Mouse (Mus musculus) heart, embryonic 15.5 days (tissue): ENCODE measurements around the gene Cript. TPM values are rescaled to one million over a fixed set of nuclear protein-coding genes. Genes with fewer than 3 reads are reported as not detected.

Source experiments
- ATAC-seq: fragments of 200-750 bp; cut with Nextera tagmentation; replicated peaks from 2 replicates; pipeline ENCODE4 v1.8.0; 2017; ENCODE audit warnings: low read depth, moderate TSS enrichment; ENCODE audit not compliant: insufficient number of reproducible peaks, insufficient read depth, low FRiP score
- H3K27ac ChIP-seq: fragments of 300-500 bp; sonication (generic); 2 replicates; pipeline ENCODE4 v1.5.1; 2015; ENCODE audit warnings: mild to moderate bottlenecking, inconsistent platforms
- H3K27me3 ChIP-seq: fragments of 300-500 bp; sonication (generic); 2 replicates; pipeline ENCODE4 v1.6.1; 2015; ENCODE audit warnings: inconsistent platforms
- H3K36me3 ChIP-seq: fragments of 300-500 bp; sonication (generic); 2 replicates; pipeline ENCODE4 v1.6.1; 2015; ENCODE audit warnings: mild to moderate bottlenecking, inconsistent platforms
- H3K4me1 ChIP-seq: fragments of 300-500 bp; sonication (generic); replicated peaks from 2 replicates; pipeline ENCODE4 v1.6.1; 2015; ENCODE audit warnings: inconsistent platforms
- H3K4me2 ChIP-seq: fragments of 300-500 bp; sonication (generic); 2 replicates; pipeline ENCODE4 v1.6.1; 2015; ENCODE audit warnings: inconsistent platforms, mild to moderate bottlenecking, moderate library complexity
- H3K4me3 ChIP-seq: fragments of 300-500 bp; sonication (generic); 2 replicates; pipeline ENCODE4 v1.5.1; 2015; ENCODE audit warnings: mild to moderate bottlenecking, inconsistent platforms
- H3K9ac ChIP-seq: fragments of 300-500 bp; sonication (generic); 2 replicates; pipeline ENCODE4 v1.6.1; 2015; ENCODE audit warnings: mild to moderate bottlenecking, inconsistent platforms
- H3K9me3 ChIP-seq: fragments of 300-500 bp; sonication (generic); replicated peaks from 2 replicates; pipeline ENCODE4 v1.6.1; 2016; ENCODE audit warnings: inconsistent platforms
- WGBS: fragments of 180-500 bp; shearing (Covaris S2); methylation state at CpG from one replicate; pipeline ENCODE4 v1.1.7; 2015; ENCODE audit warnings: mixed read lengths; 5-methylcytosine and 5-hydroxymethylcytosine counted together
- polyA plus RNA-seq: library from polyadenylated mRNA; unstranded; fragments of >200 nt; fragmentation: Nextera tagmentation; extraction: Ambion mirVana; gene quantifications from 2 replicates; pipeline ENCODE4 v1.2.1, GENCODE M21; 2015

The Cript gene
- 101 and 109 TPM in 2 replicates for polyA plus RNA-seq

DNA sequence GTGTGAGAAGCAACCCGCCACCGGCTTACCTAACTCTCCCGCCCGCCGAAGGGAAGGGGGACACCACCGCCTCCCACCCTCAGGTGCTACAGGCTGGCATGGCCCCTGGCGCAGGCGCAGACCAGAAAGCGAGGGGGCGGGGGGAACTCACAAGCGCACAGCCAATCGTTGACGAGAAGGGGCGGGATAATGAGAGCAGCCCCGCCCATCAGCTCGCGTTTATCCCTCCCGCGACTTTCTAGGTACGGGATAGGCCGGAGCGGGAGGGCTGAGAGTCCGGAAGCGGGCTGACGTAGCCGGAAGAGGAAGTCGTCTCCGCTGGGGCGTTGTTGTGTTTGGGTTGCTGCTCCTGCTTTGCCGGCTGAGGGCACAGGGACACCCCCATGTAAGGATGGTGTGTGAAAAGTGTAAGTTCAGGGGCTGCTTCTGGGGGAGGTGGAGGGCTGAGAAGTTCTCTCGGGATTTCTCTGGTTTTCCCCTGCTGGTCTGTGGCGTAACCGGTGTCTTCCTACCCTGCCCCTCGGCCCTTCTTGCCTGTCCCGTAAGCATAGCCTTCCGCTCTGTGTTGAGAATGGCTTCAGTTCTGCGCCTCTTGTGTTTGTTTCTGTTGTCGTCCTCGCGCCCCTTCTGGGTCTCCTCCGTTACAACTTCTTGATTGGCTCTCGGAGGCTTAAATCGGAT lies at the start of gene Cript, which contains the start of gene Pigf:
Cript (plus strand) TSS at position 282 of the 681 bp plus-strand sequence.
Pigf (minus strand) TSS at position 138 of the 681 bp plus-strand sequence.
- H3K4me1 ChIP-seq: peaks cover 14% of the 10 kb centered on the region
- H3K27ac ChIP-seq: peak within 1 kb of the TSS; percentile 47; the same call in 1 of the 2 replicates
- H3K36me3 ChIP-seq: peaks cover 11% of the 10 kb centered on the region
- H3K4me3 ChIP-seq: peak within 1 kb of the TSS; percentile 93
- peak within 1 kb of the TSS; percentile 87 for H3K4me2 ChIP-seq
- ATAC-seq: peak; percentile 100
- peak within 1 kb of the TSS; percentile 73 for H3K9ac ChIP-seq
- H3K27me3 ChIP-seq: no peaks in the 10 kb centered on the region
- WGBS: under 1% methylated on average over 43 of the region's 43 CpGs
- no peaks in the 10 kb centered on the region for H3K9me3 ChIP-seq

DNA sequence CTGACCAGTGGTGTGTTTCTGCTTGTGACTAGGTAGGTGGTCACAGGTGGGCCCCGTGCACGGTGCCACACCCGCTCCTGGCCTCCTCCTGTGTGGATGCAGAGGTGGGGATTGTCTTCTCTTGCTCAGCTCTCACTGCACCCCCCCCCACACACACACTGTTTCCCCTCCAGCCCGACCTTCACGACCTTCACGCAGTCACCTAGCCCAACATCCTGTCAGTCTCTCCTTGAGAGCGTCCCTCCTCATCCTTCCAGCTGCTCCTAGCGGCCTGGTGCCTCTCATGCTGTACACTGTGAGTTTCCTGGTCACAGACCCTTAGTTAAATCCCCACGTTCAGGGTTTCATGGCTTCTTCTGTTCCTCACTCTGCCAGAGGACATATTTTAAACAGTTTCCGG lies 49.0 kb upstream of the Cript start:
- Histone ChIP-seq H3K9ac (no peak overlapping the region), H3K4me3 (no peak overlapping the region), H3K27me3 (no peaks in the 10 kb centered on the region), H3K36me3 (peaks cover 24% of the 10 kb centered on the region; the same call in 1 of the 2 replicates), H3K4me2 (no peak overlapping the region), H3K4me1 (peaks cover 14% of the 10 kb centered on the region), H3K27ac (no peak overlapping the region), H3K9me3 (no peaks in the 10 kb centered on the region)
- no peak for ATAC-seq
- WGBS: 65% methylated on average over 10 of the region's 10 CpGs

DNA sequence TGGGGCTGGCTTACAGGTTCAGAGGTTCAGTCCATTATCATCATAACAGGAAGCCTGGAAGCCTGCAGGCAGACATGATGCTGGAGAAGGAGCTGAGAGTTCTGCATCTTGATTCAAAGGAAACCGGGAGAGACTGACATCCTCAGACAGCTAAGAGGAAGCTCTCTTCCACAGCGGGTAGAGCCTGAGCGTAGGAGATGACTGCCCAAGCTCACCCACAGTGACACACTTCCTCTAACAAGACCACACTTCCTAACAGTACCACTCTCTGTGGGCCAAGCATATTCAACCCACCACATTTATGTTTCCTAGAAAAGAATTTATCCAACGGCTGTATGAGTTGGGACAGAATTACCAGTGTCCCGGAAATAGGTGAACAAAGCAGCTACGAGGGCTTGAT lies 46.9 kb upstream of the Cript start:
- Histone ChIP-seq H3K36me3 (peaks cover 21% of the 10 kb centered on the region; the same call in 1 of the 2 replicates), H3K4me1 (peaks cover 17% of the 10 kb centered on the region), H3K9ac (no peak overlapping the region), H3K27me3 (no peaks in the 10 kb centered on the region), H3K4me2 (no peak overlapping the region), H3K9me3 (no peaks in the 10 kb centered on the region), H3K27ac (no peak overlapping the region), H3K4me3 (no peak overlapping the region)
- 65% methylated on average over 6 of the region's 6 CpGs for WGBS
- no peak for ATAC-seq

DNA sequence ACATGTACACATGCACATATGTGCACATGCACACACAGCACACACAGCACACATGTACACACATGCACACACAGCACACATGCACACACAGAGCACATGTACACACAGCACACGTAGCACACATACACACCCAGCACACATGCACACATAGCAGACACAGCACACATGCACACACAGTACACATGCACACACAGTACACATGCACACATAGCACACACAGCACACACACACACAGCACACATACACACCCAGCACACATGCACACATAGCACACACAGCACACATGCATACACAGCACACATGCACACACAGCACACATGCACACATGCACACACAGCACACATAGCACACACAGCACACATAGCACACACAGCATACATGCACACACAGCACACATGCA lies 44.1 kb upstream of the Cript start:
- H3K4me2 ChIP-seq: no peak overlapping the region
- H3K27ac ChIP-seq: no peak overlapping the region
- WGBS: 100% methylated on average over 1 of the region's 1 CpGs
- ATAC-seq: no peak
- H3K9me3 ChIP-seq: no peaks in the 10 kb centered on the region
- H3K27me3 ChIP-seq: no peaks in the 10 kb centered on the region
- H3K36me3 ChIP-seq: peaks cover 8% of the 10 kb centered on the region; the same call in 1 of the 2 replicates
- no peak overlapping the region for H3K4me3 ChIP-seq
- H3K4me1 ChIP-seq: peaks cover 23% of the 10 kb centered on the region
- H3K9ac ChIP-seq: no peak overlapping the region

DNA sequence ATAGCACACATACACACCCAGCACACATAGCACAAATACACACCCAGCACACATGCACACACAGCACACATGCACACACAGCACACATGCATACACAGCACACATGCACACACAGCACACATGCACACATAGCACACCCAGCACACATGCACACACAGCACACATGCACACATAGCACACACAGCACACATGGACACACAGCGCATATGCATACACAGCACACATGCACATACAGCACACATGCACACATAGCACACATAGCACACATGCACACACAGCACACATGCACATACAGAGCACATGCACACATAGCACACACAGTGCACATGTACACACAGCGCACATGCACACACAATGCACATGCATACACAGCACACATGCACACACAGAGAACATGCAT lies 43.6 kb upstream of the Cript start:
- Histone ChIP-seq H3K36me3 (peaks cover 7% of the 10 kb centered on the region; the same call in 1 of the 2 replicates), H3K4me2 (no peak overlapping the region), H3K9me3 (no peaks in the 10 kb centered on the region), H3K27ac (no peak overlapping the region), H3K9ac (no peak overlapping the region), H3K4me3 (no peak overlapping the region), H3K27me3 (no peaks in the 10 kb centered on the region), H3K4me1 (peaks cover 24% of the 10 kb centered on the region)
- no peak for ATAC-seq
- 94% methylated on average over 2 of the region's 2 CpGs for WGBS

DNA sequence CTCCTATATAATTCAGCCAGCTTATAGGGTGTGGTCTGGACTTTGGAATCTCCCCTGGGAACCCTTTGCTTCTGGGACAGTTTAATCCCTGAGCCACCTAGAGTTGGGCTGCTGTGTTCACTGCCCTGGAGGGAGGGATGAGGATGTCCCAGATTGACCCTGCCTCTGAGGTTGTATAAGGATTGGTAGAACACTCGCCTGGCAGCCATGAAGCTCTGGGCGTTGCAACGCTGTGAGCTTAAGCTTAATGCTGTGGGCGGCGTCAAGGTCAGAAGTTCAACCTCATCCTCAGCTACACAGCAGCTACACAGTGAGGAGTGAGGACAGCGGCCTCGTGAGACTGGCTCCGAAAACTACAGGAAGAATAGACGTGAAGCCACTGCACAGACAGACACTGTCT lies 42.9 kb upstream of the Cript start:
- WGBS: 59% methylated on average over 9 of the region's 9 CpGs
- Histone ChIP-seq H3K4me2 (no peak overlapping the region), H3K36me3 (peaks cover 7% of the 10 kb centered on the region; the same call in 1 of the 2 replicates)

DNA sequence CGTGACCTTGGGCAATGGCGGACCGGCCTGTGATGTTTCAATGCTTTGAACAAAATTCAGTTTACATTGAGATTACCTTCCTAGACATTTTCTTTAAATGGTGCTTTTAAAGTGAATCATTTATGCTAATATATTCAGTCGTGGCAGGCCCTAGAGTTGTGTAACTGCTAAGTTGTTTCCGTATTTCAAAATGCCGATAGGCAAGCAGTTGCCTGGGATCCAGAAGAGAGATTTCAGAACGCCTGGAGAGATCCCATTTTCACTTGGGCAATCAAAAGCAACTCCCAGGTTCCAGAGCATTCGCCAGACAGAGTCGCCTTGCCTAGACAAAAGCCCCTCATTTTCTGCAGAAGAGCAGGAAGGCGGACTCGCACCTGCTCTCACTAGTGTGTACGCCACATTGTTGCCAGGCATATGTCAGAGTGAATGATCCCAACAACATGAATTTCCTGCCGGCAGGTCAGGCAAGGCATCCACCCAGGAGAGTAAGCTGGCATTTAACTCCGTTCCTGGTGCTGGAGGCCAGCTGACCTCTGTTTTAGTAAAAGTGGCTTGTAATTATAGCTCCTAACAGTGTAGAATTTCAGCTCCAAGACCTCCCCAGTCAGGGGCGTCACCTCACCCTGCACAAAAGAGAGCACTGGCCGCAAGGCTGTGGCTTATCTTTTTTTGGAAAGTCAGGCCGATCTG lies 38.8 kb upstream of the Cript start:
- Histone ChIP-seq H3K36me3 (no peaks in the 10 kb centered on the region), H3K4me1 (peaks cover 49% of the 10 kb centered on the region), H3K27ac (peak overlapping the region; percentile 43), H3K27me3 (no peaks in the 10 kb centered on the region), H3K4me2 (peak overlapping the region; percentile 11), H3K4me3 (no peak overlapping the region), H3K9me3 (no peaks in the 10 kb centered on the region), H3K9ac (no peak overlapping the region)
- ATAC-seq: no peak
- WGBS: 54% methylated on average over 17 of the region's 17 CpGs

More for the DNA sequence above, 42.9 kb upstream of the Cript start:
- Histone ChIP-seq H3K9ac (no peak overlapping the region), H3K4me3 (no peak overlapping the region), H3K27ac (no peak overlapping the region), H3K27me3 (no peaks in the 10 kb centered on the region), H3K9me3 (no peaks in the 10 kb centered on the region), H3K4me1 (peaks cover 30% of the 10 kb centered on the region)
- ATAC-seq: no peak

DNA sequence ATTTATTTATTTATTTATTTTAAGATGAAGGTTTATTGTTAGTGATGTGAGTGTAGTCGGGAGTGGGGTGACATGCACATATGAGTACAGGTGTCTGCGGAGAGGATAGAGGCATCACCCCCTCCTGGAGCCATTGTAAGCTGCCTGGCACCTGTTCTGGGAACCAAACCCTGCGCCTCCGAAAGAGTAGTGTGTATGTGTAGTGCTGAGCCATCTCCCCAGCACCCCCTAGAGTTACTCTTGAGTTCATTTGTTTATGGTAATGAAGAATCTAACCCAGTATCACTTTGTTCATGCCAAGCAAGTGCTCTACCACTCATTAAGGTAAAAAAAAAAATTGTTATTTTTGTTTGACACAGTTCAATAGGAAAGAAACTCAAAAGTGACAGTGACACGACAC lies 37.2 kb upstream of the Cript start:
- H3K36me3 ChIP-seq: no peaks in the 10 kb centered on the region
- H3K27me3 ChIP-seq: no peaks in the 10 kb centered on the region
- no peak overlapping the region for H3K4me3 ChIP-seq
- no peak overlapping the region for H3K4me2 ChIP-seq
- H3K4me1 ChIP-seq: peaks cover 45% of the 10 kb centered on the region
- H3K27ac ChIP-seq: 0 out of 2 replicates have a peak overlapping the region, but pooled peaks have one; percentile 13
- no peaks in the 10 kb centered on the region for H3K9me3 ChIP-seq
- no peak for ATAC-seq
- 81% methylated on average over 5 of the region's 5 CpGs for WGBS
- H3K9ac ChIP-seq: no peak overlapping the region

DNA sequence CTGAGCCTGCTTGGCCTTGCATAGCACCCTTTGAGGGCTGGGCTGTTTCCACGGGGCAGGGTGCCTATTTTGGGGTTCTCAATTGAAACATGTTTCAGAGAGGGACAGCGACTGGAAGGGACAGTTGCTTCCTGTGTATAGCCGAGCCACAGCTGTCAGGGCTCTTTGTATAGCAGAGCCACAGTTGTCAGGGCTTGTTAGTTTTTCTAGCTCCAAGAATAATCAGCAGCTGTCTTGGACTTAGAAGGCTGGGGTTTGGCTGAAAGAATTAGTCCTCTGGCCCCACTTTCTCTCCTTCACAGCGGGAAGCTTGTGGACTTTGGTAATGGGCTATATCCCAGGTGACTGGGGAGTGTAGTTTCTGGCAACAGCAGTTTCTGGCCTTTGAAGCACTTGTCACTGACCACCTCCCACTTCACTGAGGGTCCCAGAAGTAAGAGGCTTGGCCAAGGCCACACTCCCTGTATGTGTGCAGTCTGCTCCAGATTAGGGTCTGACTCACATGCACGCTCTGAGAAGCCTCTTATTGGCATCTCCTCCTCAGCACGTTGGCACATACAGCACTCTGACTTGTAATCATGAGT lies 36.7 kb upstream of the Cript start:
- Histone ChIP-seq H3K27me3 (no peaks in the 10 kb centered on the region), H3K4me1 (peaks cover 45% of the 10 kb centered on the region)
- ATAC-seq: no peak

DNA sequence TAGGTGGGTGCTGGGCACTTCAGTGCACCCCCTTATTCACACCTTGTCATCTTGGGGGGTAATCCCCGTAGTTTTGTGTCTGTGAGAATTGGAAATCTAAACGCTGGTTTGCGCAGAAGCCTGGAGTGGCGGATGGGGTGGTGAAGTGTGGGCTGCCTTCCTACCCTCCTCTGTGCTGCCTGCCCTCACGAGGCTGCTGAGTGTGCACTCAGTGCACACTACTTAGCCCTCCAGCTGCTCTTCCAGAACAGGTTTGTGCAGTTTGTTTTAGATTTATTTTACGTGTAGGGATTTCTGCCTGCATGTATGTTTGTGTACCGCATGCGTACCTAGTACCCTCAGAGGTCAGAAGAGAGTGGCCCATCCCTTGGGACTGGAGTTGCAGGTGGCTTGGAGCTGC lies 34.0 kb upstream of the Cript start:
- Histone ChIP-seq H3K4me3 (no peak overlapping the region), H3K9me3 (no peaks in the 10 kb centered on the region), H3K9ac (no peak overlapping the region), H3K36me3 (no peaks in the 10 kb centered on the region), H3K27ac (no peak overlapping the region), H3K27me3 (no peaks in the 10 kb centered on the region), H3K4me2 (no peak overlapping the region), H3K4me1 (peaks cover 38% of the 10 kb centered on the region)
- 86% methylated on average over 8 of the region's 8 CpGs for WGBS
- no peak for ATAC-seq

More for the DNA sequence above, 36.7 kb upstream of the Cript start:
- Histone ChIP-seq H3K9me3 (no peaks in the 10 kb centered on the region), H3K4me2 (no peak overlapping the region), H3K4me3 (no peak overlapping the region), H3K9ac (no peak overlapping the region), H3K36me3 (no peaks in the 10 kb centered on the region), H3K27ac (0 out of 2 replicates have a peak overlapping the region, but pooled peaks have one; percentile 13)
- 41% methylated on average over 6 of the region's 6 CpGs for WGBS

DNA sequence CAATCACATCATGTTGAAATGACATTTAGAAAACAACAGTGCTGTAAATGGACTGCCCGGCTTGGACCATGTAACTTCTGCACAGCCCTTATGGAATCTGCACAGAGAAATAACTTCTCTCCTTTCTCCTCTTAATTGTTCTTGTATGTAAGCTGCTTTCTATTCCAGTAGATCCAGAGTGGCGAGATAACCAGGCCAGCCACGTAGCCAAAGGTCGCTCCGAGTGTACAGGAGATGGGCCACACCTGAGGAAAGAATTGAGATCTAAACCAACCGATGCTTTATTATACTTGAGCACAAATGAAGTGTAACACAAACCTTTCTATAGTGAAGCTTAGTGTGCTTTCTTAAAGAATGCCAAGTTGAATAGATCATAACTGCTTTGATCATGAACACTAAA lies 28.0 kb upstream of the Cript start:
- H3K4me2 ChIP-seq: no peak overlapping the region

More for the DNA sequence above, 28.0 kb upstream of the Cript start:
- no peak for ATAC-seq
- no peak overlapping the region for H3K4me3 ChIP-seq
- no peak overlapping the region for H3K9ac ChIP-seq
- H3K36me3 ChIP-seq: peaks cover 28% of the 10 kb centered on the region; the same call in 1 of the 2 replicates
- H3K9me3 ChIP-seq: no peaks in the 10 kb centered on the region
- no peak overlapping the region for H3K27ac ChIP-seq
- no peaks in the 10 kb centered on the region for H3K4me1 ChIP-seq
- 82% methylated on average over 6 of the region's 6 CpGs for WGBS
- H3K27me3 ChIP-seq: no peaks in the 10 kb centered on the region
